Mouse (Mus musculus) left cerebral cortex, adult 18-20 months (tissue): ENCODE data around the gene Jakmip3. TPM values are rescaled to one million over a fixed set of nuclear protein-coding genes. Genes with fewer than 3 reads are reported as not detected.

Experiments
- DNase-seq, 2 experiments: peaks; one replicate each; pipeline ENCODE4 v3.0.0; 2021 to 2022; ENCODE audit warnings: low spot score in 2 of 2, mixed read lengths in 1 of 2
- total RNA-seq, 2 experiments: library from RNA; stranded (reverse); gene quantifications; 2 replicates each; pipeline ENCODE4 v1.2.3; 2021

Jakmip3 gene
- total RNA-seq, 2 experiments from 2014 or later = 45.8 to 52.1 TPM

DNA sequence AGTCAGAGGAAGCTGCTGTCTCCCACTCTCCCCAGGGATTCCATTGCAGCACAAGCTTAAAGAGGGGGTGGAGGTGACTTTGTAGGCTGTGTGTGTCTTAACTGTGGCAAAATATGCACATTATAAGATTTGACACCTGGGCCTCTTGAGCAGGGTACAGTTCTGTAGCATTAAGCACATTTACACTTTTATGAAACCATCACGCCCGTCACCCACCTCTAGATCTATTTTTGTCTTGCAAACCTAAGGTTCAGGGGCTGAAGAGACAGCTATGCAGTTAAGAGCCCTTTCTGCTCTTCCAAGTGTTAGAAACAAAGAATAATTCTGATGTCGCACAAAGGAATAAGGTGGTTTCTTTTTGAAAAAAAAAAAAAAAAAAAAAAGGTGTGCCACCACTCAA is 5.1 kb downstream of the Jakmip3 start:
- DNase-seq = no peak

DNA sequence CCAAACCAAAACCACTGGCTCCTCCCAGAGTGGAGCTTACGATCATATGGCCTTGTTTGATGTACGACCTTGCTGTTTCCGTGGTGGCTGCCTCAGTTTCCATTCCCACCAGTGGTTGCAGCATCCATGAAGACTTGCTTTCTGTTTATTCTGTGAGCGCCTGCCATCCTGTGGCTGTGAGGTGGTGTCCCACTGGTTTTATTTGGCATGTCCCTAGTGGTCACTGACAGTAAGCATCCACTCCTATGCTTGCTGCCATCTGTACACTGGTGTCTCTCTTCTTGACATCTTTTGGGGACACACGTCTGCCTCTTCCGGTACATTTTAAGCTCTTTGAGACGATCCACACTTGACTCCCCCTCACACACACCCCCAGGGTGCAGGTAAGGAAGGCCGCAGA is 7.2 kb downstream of the Jakmip3 start:
- DNase-seq = no peak

DNA sequence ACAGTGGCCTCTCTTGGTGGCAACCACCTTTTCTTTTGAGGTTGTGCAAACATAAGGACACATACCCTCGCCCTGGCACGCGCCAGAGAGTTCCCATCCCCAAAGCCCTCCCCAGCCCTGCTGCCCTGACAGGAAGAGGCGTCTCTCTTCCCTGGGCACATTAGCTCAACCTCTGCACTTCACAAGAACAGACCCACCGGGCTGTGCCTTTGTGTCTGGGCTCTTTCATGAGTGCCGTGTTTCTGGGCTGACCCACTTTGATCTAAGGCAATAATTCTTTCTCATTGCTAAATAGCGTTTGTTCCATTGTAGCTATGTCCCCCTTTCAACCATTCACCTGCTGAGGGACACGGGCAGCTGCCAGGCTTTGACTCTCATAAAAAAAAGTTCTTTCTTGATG is 7.8 kb downstream of the Jakmip3 start:
- DNase-seq = no peak

DNA sequence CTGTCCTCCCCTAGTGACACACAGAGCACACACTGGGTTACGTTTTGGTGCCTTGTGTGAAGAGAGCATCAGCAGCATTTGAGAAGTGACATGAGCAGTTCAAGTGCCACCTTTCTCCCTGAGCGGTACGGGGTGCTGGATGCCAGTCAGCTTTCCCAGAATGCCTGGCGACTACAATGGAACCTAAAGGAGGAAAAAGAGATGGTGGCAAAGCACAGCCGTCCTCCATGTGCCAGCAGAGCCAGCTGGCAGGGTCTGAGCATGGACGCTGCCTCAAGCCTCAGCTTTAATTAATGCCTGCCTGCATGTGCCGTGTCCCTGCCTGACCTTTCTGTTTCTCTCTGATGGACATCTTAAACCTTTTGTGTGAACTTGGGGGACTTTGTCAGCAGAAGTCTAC is 15.3 kb downstream of the Jakmip3 start:
- no peak for DNase-seq

DNA sequence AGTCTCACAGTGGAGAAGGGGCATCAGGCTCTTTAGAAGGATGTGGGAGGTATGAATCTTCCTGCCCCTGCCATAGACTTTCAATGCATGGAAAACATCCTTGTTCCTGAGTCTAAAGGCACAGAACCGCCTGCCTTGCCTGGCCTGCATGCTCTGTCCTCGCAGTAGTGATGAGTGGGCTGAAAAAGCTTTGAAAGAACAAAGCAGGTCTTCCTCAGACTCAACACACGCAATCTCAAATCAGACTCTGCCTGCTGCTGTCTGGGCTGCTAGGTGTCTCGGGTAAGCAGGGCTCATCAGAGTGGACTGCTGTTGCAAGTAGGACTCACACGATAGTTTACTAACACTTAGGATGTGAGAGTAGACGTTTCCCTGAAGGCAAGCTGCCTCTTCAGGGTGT is 16.6 kb downstream of the Jakmip3 start:
- DNase-seq = peak in 1 of 2 experiments; percentile 30

DNA sequence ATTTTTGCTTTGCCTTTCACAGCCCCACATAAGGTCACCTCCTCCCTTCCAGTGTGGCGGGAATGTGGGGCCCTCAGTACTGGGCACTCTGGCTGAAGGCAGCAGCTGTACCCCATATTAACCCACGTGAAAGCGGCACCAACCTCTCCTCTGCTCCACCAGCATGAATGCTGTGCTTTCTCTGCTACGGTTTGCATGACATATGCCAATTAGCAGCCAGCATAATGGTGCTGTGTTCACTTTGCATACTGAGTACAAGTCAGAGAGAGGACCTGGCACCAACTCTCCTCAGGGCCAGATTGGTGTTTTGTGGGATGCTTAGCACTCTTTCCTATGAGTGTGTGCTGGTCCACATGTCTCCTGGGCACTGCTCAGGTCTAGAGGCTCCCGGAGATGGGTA is 19.2 kb downstream of the Jakmip3 start:
- no peak for DNase-seq

DNA sequence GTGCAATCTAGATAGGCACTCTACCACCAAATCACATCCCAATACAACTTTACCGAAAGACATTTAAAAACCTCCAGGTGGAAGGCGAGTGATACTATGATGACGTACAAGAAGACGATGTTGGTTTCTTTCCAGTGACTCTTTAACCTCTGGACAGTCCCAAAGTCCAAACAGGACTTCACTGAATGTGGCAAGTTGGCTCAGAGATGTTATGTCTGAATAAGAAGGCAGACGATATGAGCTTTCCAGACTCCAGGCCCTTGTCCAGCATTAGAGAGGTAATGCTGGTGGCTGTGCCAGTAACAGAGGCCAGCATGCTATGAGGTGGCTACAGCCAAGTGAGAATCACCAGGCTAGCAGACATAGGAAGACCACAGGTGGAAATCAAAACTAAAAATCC is 23.2 kb downstream of the Jakmip3 start:
- no peak for DNase-seq

DNA sequence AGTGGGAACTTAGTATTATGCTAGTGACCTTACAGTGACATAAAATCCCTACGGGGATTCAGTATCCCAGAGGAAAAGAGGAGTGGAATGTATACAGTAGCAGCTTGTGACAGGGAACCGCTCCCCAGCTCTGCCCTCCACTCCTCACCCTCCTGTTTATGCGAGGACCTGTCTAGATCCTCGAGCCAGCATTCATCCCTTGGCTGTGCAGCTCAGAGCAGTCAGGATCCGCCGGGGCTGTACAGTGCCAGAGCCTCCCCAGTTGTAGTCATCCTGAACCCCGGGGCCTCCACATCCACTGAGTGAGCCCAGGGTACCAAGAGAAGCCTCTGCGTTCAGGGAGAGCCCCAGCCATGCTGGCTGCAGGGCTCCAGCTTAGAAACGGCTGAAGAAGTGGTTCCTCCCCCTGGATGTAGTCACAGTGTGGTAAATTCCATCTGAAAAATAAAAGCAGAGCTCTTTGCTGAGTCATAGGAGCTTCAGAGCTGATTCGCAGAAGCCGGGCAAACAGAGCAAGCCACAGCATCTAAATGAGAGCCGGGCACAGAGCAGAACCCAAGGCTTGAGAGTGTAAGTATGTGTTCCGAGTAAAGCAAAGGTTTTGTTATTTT is 27.6 kb downstream of the Jakmip3 start:
- DNase-seq = peak; percentile 47 to 61

DNA sequence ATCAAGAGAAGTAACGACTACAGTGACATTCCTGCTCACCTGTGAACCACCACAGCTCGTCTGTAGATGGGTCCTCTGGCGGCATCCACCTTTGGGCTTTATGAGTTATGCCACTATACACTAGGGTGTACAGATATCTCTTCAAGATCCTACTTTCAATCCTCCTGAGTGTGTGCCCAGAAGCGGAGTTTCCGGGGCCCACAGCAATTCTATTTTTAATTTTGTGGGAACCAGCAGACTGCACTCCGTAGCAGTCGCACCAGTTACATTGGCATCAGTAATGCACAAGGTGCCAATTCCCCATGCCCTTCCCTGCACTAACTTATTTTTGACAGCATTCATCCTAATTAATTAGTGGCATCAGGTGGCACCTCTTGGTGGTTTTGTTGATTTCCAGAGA is 37.0 kb downstream of the Jakmip3 start:
- DNase-seq = peak in 1 of 2 experiments; percentile 26

DNA sequence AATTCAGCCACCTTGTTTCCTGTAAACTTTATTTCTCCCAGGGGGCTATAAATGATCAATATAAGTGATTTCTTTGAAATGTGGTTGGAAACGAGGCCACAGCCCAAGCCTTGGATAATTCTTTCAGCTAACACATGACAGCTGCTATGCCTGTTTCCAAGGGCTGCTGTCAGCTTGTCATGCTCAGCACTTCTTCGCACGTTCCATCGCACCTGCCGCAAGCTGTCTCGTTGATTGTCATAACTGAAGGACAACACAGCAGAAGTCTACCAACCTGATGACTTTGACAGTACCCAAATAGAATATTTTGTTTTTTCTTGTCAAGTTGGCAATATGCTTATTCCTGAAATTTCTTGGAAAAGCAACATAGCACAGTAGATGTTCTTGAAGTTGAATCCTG is 44.0 kb downstream of the Jakmip3 start:
- no peak for DNase-seq

DNA sequence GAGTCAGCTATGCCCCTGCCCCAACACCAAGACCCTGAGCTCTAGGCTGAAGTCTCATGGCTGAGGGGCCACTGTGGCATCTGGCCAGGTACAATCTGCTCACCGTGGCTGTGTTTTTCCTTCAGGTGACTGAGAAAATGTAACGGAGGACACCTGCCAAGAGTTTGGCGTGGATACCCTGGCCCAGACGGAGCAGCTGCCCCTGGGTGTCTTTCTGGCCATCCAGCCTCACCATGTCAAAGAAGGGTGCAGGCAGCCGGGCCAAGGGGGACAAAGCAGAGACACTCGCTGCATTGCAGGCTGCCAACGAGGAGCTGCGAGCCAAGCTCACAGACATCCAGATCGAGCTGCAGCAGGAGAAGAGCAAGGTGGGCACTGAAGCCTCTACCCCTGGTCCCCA is 48.6 kb downstream of the Jakmip3 start:
- DNase-seq = no peak

DNA sequence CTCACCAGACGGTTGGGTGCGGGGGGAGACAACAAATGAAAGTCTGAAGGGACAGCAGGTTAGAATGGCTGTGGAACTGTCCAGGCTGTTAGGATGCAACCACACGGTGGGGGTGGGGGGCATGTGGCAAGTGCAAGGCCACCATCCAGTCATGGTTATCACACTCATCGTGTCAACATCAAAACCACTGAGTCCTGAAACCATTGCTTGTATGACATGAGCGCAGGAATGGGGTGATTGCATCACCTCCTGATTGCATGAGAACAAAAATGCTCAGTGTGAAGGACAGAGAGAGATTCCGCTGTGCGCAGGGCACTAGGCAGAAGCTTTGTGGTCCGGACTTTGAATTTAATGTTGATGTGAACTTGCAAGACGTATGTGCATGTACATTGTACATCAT is 62.2 kb downstream of the Jakmip3 start:
- no peak for DNase-seq

DNA sequence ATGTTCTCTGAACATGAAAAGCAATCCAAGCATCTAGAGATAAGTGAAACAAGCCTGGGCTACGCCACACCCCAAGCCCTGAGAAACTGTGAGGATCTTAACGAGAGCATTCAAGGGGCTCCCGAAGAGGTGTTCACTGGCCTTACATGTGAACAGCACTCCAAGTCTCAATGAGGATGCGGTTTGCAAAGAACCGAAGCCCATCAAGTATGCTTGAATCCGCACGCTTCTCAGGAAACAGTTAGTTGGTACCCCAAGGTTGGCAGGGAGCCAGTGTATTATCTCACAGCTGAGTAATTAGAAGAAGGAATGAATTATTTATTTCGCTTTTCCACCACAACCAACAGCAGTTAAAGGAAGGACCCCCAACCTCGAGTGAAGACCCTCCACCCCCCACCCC is 62.7 kb downstream of the Jakmip3 start:
- no peak for DNase-seq

DNA sequence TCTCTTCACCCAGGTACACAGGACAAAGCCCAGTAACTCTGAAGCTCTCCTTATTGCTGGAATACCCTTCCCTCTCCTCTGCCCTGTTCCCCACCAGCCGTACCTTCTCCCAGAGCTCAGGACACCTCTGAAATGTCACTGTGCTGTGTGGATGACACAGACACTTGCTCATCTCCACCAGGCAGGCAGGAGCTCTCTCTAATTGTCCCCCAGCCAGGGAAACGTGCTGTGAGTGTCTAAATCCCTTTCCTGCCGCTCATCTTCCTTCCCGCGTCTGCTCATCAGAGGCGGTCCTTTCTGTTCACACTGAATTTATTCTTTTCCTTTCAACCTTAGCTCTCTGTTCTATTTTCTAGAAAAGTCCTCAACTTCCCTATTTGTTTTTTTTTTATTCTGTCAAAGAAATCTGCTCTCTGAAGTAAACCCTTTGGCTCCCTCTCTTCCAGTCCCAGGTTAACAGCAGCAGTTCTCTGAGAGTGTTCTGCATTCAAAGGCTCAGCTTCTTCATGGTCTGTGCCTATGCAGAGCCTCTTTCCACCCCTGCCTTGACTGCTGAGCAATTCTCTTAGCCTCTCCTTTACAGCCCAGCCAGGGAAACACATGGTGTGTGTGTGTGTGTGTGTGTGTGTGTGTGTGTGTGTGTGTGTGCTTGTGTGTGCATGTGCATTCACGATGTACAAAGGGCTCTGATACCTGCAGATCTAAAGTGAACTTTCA is 69.4 kb downstream of the Jakmip3 start:
- no peak for DNase-seq

DNA sequence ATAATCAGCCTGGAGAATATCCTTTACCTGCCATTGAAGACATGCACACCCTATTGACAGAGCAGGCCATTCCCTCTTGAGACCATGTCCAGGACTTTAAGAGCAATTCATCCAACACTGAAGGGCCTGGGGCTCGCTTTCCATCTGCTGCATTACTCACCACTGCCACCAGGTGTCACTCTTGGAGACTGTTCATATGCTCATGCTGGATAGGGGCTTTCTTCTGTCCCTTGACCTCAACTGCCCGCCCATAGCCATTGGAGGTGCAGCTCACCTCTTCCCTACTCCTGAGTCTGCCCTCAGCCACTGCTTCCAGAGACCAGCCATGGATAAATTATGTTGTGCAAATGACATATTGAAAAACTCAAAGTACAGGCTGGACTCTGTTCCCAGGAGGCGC is 70.5 kb downstream of the Jakmip3 start:
- DNase-seq = peak; percentile 53 to 71

DNA sequence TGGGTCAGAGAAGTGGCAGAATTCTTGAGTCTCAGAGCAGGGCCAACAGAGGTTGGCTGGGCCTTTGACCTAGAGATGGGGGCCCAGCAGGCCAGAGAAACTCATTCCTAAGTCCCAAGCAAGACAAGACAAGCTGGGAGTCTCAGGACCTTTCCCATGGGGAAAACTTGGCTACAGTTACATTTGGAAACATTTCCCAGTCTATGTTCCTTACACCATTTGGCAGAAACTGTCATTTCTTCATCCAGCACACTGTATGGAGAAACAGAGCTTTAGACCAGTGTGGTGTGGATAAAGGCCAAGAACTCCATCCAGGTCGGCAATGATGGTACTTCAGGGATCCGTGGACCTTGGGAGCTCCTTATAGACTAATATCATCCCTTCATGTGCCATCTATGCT is 71.1 kb downstream of the Jakmip3 start:
- DNase-seq = no peak

DNA sequence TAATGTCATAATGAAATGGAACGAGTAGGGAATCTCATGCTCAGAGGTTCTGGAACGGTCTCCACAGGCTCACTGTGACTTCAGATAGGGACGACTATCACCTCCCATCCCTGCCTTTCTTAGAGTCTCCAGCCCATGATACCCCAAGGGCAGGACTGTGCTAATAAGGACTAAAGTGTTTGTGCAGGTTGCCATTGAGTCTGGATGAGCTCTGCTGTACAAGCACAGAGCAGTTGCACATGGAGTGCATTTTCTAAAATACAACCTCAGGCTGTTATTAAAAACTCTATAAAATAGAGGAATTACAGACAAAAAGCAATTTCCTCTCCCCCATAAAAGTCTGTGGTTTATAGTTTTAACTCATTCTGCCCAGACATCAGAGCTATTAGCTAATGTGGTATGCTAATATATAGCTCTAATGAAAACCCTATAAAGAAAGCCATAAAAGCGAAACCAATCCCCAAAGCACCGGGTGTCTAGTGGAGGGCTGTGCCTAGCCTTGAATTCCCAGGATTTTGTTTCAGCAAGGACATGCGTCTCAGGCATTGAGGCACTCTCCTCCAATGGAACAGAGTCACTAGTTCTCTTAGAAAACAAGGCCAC is 72.3 kb downstream of the Jakmip3 start:
- DNase-seq = no peak

DNA sequence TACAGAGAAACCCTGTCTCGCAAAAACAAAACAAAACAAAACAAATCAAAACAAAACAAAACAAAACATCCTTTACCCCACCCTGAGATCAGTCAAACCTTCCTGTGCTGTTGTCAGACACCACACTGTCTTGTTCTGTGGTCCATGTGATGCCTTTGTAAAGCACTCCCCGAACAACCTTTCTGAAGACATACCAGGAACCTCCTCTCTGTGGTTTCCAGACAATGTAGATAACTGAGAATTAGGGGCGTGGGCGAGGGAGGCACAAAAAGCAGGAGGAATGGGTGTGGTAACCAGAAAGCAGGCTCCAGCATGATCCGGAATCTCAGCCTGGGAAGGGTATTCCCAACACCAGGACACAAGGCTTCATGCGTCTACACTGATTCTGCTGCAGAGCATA is 74.6 kb downstream of the Jakmip3 start:
- no peak for DNase-seq

DNA sequence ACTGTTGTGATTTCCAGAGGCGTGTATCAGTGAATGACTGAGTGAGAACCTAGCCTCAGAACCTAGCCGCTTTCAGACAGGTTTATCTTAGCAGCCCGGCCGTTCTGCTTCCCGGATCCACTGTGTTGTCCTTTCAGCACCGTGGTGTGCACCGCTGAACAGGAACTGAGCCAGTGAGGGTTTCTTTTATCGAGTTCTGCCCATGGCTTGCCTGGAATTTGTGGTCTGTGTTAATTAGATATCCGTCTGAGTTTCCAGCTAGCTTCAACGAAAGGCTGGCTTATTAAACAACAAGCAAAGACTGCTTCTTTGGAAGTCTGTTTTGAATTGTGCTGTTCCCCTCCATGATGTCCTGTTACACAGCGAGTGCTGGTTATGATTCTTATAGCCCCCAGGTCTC is 75.8 kb downstream of the Jakmip3 start:
- DNase-seq = no peak

DNA sequence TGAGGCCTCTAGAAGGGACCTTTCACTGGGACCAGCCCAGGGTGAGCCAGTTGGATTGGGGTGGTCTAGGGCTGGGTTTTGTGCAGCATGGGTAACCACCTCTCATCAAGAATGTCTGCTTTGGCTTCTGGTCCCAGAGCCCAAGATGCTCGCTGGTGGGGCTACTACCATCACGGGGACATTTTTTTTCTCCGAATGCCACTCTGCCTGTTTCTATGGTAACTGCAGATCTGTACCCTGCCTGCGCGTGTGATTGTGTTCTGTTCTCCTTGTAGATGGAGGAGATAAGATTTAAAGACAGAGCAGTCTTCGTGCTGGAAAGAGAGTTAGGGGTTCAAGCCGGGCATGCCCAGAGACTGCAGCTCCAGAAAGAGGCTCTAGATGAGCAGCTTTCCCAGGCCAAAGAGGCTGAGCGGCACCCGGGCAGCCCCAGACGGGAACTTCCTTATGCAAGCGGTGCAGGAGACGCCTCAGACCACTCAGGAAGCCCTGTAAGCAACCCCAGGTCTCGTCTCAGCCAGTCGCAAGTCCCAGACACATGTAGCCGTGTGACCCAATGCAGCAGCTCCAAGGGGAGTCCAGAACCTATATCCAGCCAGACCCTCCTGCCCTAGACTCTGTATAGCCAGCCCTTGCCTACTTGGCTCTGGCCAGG is 76.8 kb downstream of the Jakmip3 start:
- DNase-seq = no peak

DNA sequence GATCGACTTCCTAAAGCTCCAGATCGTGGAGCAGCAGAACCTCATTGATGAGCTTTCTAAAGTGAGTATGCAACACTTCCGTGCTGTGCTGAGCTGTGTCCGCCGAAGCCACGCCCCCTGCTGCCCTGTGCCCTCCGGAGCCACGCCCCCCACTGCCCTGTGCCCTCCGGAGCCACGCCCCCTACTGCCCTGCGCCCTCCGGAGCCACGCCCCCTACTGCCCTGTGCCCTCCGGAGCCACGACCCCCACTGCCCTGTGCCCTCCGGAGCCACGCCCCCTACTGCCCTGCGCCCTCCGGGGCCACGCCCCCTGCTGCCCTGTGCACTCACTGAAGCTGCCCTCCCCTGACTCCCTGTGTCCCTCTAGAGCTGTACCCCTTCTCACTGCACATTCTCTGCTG is 80.4 kb downstream of the Jakmip3 start:
- DNase-seq = no peak

DNA sequence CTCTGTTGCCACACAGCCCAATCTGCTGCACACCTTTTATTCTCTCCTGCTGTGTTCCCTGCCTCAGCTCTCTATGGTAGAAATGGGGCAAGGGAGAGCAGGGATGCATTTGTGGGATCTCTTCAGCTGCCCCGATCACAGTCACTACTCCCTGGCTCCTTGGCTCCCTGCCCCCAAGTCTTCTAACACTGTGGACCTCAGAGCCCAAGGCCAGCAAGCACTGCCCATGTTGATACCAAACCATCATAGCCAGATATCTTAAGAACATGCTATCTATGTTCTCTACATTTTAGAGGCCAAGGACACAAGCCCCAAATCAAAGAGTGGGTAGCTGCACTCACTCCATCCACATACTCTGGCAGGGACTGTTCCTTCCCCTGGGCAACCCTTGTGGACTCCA is 80.8 kb downstream of the Jakmip3 start:
- DNase-seq = no peak
